Mouse (Mus musculus): ENCODE measurements at regions not wholly inside any gene's neighbourhood (a gene's known extent, or its start where the extent isn't known, plus 50 kb on each side); places are given as distances from the start of the nearest gene placed in this dataset.
"Not testable (repeated sequence)": the region's sequence is repeated elsewhere in the genome, so short reads cannot be mapped to it uniquely, and the experiment has no call there.

DNA sequence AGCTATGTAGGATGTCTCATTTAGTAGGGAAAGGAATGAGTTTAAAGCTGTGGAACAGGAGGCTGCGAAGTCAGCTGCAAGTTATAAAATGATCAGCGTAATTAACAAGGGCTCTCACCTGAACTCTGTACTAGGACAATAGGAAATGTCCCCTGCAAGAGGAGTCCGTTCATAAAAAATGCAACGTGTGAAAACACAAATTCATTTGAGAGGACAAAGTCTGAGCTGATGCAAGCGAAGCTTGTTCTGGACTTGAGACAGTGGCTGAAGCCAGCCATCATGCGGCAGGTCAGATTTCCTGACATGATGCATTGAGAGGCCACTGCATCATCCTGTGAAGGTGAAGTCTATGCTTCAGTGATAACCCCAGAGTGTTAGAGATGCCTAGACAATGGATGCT is 232.5 kb downstream of the Dad1 start:
- no peak for DNase-seq (ENCODE audit: low spot score)
- H3K4me1 ChIP-seq = no peaks in the 10 kb centered on the region
- H3K36me3 ChIP-seq = no peaks in the 10 kb centered on the region
- H3K27me3 ChIP-seq (ENCODE audit: low read depth, poor library complexity, severe bottlenecking) = no peaks in the 10 kb centered on the region
- no peaks in the 10 kb centered on the region for H3K9me3 ChIP-seq (replicated peaks)
- 89% methylated on average over 6 of the region's 6 CpGs for WGBS
- no peak overlapping the region for H3K27ac ChIP-seq (replicated peaks)
- no peak overlapping the region for H3K4me3 ChIP-seq

DNA sequence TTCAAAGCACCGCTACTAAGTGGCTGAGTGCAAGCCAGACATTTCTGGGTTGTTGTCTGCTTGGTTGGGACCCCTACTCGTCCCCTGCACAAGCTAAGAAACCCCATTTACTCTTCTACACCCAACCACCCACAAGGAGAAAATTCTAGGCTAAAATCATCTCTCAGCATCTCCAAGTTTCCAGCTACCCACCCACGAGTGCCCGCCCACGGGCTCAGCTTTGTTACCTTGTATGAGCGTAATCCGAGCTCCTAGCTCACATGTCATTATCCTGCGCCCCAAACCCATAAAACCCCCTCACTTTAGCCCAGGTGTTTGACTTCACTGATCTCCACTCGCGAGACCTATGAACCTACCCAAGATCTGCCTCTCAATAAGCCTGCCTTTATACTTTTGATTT is 239.3 kb downstream of the Dad1 start:
- Histone ChIP-seq H3K36me3 (no peaks in the 10 kb centered on the region), H3K4me1 (no peaks in the 10 kb centered on the region), H3K4me3 (no peak overlapping the region), H3K27me3 (ENCODE audit: low read depth, poor library complexity, severe bottlenecking) (no peaks in the 10 kb centered on the region), H3K27ac (replicated peaks) (no peak overlapping the region), H3K9me3 (replicated peaks) (no peaks in the 10 kb centered on the region)
- no peak for DNase-seq (ENCODE audit: low spot score)
- WGBS = 88% methylated on average over 10 of the region's 10 CpGs

DNA sequence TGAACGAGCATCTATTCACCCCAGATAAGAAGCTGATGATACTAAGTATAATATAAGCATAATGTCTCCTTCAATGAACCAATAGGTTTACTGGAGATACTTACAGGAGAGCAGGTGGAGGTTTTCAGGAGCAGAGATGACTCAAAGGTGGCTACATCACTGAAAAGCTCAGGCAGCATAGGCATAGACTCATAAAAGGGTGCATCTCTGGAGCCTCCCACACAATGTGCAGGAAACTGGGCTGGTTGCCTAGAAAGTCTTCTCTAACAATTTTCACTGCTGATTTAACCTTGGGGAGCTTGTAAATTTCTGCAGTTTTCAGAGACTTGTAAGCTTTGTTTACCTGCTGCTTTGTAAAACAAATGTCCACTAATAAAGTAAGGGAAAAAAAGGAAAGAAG is 251.8 kb downstream of the Dad1 start:
- no peak overlapping the region for H3K4me3 ChIP-seq
- 85% methylated on average over 1 of the region's 1 CpGs for WGBS
- H3K36me3 ChIP-seq = no peaks in the 10 kb centered on the region
- H3K27ac ChIP-seq (replicated peaks) = no peak overlapping the region
- no peaks in the 10 kb centered on the region for H3K9me3 ChIP-seq (replicated peaks)
- H3K4me1 ChIP-seq = no peaks in the 10 kb centered on the region
- H3K27me3 ChIP-seq (ENCODE audit: low read depth, poor library complexity, severe bottlenecking) = no peaks in the 10 kb centered on the region
- DNase-seq (ENCODE audit: low spot score) = no peak

DNA sequence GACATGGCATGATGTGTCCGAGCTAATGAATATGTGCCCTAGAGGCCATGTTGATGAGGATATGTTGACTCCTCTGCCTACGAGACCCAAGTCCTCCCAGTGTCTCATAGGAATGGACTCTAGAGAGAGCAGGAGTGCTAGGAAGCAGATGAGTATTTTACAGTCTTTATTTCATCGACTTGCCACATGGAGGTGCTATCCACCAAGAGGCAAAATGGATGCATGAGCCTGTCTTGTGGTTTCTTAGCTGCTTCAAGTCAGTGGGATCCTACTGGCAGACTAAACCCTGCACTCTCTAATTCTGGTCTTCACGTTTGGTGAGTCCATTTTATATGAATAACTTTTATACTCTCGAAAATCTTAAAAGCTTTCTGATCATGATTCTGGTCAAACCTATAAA is 253.4 kb downstream of the Dad1 start:
- no peak for DNase-seq (ENCODE audit: low spot score)
- H3K36me3 ChIP-seq = no peaks in the 10 kb centered on the region
- H3K27ac ChIP-seq (replicated peaks) = no peak overlapping the region
- H3K27me3 ChIP-seq (ENCODE audit: low read depth, poor library complexity, severe bottlenecking) = no peaks in the 10 kb centered on the region
- no peaks in the 10 kb centered on the region for H3K9me3 ChIP-seq (replicated peaks)
- no peak overlapping the region for H3K4me3 ChIP-seq
- WGBS = 73% methylated on average over 5 of the region's 5 CpGs
- no peaks in the 10 kb centered on the region for H3K4me1 ChIP-seq

DNA sequence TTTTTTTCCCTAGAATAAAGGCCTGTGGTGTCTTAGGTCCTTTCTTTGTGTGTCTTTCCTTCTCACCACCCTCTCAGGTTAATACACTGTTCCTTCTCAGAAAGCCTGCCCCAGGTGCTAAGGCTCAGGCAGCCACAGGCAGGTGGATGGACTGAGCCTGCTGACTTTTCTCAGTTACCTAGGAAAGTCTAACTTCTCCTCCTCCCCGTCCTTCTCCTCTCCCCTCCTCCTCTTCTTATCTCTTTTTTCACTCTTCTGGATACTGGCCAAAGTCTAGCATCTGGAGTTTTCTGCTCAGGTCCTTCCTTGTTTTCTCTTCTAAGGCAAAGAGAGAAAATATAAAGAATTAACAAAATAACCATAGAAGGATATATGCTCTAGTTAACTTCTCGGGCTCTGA is 260.5 kb downstream of the Dad1 start:
- no peaks in the 10 kb centered on the region for H3K27me3 ChIP-seq (ENCODE audit: low read depth, poor library complexity, severe bottlenecking)
- WGBS = 79% methylated on average over 2 of the region's 2 CpGs

DNA sequence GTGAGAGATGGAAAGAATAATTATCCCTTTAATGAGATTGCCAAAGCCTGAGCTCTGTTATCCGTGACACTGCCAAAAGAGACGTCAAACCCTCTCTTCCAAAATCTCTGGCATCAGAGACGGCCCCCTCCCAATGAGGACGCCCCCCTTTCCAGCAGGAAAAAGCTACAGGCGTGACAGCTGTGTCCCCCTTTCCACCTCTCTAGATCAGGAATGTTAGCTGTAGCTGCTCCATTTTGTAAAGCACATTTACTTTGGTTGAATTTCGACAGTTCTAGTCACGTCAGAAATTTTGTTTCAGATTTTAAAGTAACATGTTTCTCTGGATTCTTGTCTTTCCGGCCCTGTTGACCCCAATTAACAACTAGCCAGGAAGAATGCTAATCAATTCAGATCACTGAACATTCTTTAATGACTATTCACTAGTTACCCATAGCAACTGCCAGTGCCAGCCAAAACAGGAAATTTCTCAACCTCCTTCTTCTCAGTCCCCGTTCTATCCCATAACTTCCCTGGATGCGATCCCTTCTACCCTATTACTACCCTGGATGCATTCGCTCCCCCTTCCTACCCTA is 261.1 kb downstream of the Dad1 start:
- no peak for DNase-seq (ENCODE audit: low spot score)
- no peaks in the 10 kb centered on the region for H3K36me3 ChIP-seq
- H3K4me1 ChIP-seq = peaks cover 15% of the 10 kb centered on the region
- no peak overlapping the region for H3K4me3 ChIP-seq
- no peaks in the 10 kb centered on the region for H3K9me3 ChIP-seq (replicated peaks)
- WGBS = 42% methylated on average over 11 of the region's 11 CpGs
- H3K27ac ChIP-seq (replicated peaks) = no peak overlapping the region
- no peaks in the 10 kb centered on the region for H3K27me3 ChIP-seq (ENCODE audit: low read depth, poor library complexity, severe bottlenecking)

More for the DNA sequence above, 260.5 kb downstream of the Dad1 start:
- Histone ChIP-seq H3K36me3 (no peaks in the 10 kb centered on the region), H3K27ac (replicated peaks) (no peak overlapping the region), H3K4me1 (peaks cover 15% of the 10 kb centered on the region), H3K4me3 (no peak overlapping the region), H3K9me3 (replicated peaks) (no peaks in the 10 kb centered on the region)
- no peak for DNase-seq (ENCODE audit: low spot score)

DNA sequence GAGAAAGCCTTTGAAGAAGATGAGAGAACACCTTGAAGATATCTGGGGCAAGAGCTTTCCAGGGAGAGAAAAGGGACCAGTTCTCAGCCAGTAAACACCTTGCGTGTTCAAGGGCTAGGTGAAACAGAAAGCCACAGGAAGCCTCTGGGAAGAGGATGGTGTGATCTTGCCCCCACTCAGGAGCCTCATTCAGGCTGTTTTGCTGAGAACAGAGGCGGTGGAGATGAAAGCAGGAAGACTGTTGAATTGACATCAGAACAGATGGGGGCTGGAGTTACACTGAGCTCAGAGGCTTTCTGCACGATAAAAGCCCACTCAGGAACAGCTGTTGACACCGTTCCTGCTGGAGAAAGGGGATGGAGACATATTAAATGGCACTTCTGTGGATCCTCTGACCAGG is 262.5 kb downstream of the Dad1 start:
- DNase-seq (ENCODE audit: low spot score) = no peak
- WGBS = 52% methylated on average over 4 of the region's 4 CpGs
- H3K36me3 ChIP-seq = no peaks in the 10 kb centered on the region
- H3K4me1 ChIP-seq = peaks cover 15% of the 10 kb centered on the region
- no peak overlapping the region for H3K4me3 ChIP-seq
- H3K9me3 ChIP-seq (replicated peaks) = no peaks in the 10 kb centered on the region
- no peak overlapping the region for H3K27ac ChIP-seq (replicated peaks)
- H3K27me3 ChIP-seq (ENCODE audit: low read depth, poor library complexity, severe bottlenecking) = no peaks in the 10 kb centered on the region

DNA sequence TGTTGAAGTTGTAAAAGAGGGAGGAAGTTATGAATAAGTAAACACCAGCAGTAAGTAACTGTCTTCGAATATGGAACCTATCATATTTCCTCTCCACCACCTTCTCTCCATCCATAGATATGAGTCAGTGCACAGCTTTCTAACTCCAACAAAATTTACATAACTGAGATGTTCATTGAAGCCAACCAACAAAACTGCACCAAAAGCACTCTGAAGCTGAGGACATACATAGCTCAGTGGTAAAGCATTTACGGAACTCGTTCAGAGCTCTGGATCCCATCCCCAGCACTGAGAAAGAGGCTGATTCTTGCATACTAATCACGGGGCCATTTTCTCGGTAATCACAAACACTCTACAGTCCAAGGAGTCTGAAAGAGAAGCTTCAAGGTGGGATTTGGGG is 273.1 kb downstream of the Dad1 start:
- no peak overlapping the region for H3K27ac ChIP-seq (replicated peaks)
- no peak overlapping the region for H3K4me3 ChIP-seq
- no peaks in the 10 kb centered on the region for H3K27me3 ChIP-seq (ENCODE audit: low read depth, poor library complexity, severe bottlenecking)
- no peak for DNase-seq (ENCODE audit: low spot score)
- no peaks in the 10 kb centered on the region for H3K36me3 ChIP-seq
- no peaks in the 10 kb centered on the region for H3K9me3 ChIP-seq (replicated peaks)
- 82% methylated on average over 5 of the region's 5 CpGs for WGBS
- H3K4me1 ChIP-seq = no peaks in the 10 kb centered on the region

DNA sequence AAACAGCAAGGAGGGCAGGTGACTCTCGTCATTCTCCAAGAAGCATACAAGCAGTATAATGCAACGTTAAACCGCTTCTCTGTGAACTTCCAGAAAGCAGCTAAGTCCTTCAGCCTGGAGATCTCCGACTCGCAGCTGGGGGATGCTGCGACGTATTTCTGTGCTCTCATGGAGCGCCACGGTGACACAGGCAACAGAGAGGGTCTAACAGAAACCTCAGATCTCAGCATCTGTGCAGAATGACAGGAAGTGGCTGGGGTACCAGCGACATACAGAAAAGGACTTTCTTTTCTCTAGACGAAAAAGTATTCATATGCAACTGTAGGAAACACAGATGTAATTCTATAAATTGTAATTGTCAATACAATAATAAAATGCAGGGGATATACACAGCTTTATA is 292.5 kb downstream of the Dad1 start:
- H3K4me3 ChIP-seq; H3K27me3 ChIP-seq (ENCODE audit: low read depth, poor library complexity, severe bottlenecking); DNase-seq (ENCODE audit: low spot score); H3K9me3 ChIP-seq (replicated peaks); H3K27ac ChIP-seq (replicated peaks); H3K36me3 ChIP-seq; H3K4me1 ChIP-seq: not testable (repeated sequence)
- WGBS = 88% methylated on average over 10 of the region's 11 CpGs

DNA sequence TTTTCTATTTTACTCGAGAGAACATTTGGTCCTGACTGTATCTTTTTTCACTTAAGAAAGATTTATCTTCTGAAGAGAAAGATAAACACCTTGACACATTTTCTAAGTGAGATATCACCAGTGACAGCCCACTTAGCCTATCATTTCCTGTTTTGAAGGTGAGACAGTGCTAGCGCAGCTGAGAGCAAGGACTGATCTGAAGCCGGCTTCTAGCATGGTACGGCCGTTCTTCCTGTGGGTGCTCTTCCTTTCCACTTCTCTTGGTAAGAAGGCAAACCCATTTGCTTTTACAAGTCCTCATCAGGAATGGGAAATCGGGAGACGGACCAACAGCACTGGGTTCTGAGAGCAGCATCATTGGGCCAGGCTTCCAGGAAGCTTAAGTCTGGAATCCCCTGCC is 293.1 kb downstream of the Dad1 start:
- 88% methylated on average over 7 of the region's 7 CpGs for whole genome bisulfite sequencing
- Histone ChIP-seq H3K36me3 (no peaks in the 10 kb centered on the region), H3K4me3 (no peak overlapping the region), H3K9me3 (replicated peaks) (no peaks in the 10 kb centered on the region), H3K27me3 (ENCODE audit: low read depth, poor library complexity, severe bottlenecking) (no peaks in the 10 kb centered on the region), H3K27ac (replicated peaks) (no peak overlapping the region), H3K4me1 (no peaks in the 10 kb centered on the region)
- no peak for DNase-seq (ENCODE audit: low spot score)

DNA sequence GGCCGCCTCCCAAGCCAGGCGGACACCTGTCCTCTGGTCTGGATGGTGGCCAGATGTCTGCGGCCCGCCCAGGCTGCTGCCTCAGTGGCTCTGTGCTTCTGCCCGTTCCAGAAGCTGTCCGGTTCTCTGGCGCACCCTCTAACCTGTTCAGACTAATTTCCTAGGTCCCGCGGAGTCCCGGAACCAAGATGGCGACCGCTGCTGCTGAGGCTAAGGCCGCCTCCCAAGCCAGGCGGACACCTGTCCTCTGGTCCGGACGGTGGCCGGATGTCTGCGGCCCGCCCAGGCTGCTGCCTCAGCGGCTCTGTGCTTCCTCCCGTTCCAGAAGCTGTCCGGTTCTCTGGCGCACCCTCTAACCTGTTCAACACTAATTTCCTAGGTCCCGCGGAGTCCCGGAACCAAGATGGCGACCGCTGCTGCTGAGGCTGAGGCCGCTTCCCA is 318.1 kb downstream of the Dad1 start:
- H3K27me3 ChIP-seq (ENCODE audit: low read depth, poor library complexity, severe bottlenecking); H3K9me3 ChIP-seq (replicated peaks); DNase-seq (ENCODE audit: low spot score); H3K27ac ChIP-seq (replicated peaks); H3K4me3 ChIP-seq; H3K4me1 ChIP-seq; H3K36me3 ChIP-seq: not testable (repeated sequence)
- 96% methylated on average over 29 of the region's 29 CpGs for WGBS

DNA sequence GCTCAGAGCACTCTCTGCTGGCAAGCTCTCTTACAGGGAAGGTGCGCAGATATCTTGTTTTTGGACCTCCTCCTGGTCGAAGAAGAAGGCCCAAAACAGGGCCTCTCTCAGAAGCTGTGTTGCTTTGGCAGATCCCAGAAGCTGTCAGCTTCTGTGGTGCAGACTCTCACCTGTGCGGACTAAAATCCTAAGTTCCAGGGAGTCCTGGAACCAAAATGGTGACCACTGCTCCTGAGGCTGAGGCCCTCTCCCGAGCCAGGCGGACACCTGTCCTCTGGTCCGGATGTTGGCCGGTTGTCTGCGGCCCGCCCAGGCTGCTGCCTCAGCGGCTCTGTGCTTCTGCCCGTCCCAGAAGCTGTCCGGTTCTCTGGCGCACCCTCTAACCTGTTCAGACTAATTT is 318.6 kb downstream of the Dad1 start:
- not testable (repeated sequence) for H3K4me3 ChIP-seq; H3K4me1 ChIP-seq; H3K9me3 ChIP-seq (replicated peaks); H3K27me3 ChIP-seq (ENCODE audit: low read depth, poor library complexity, severe bottlenecking); DNase-seq (ENCODE audit: low spot score); H3K36me3 ChIP-seq; H3K27ac ChIP-seq (replicated peaks)
- WGBS = 93% methylated on average over 10 of the region's 13 CpGs

DNA sequence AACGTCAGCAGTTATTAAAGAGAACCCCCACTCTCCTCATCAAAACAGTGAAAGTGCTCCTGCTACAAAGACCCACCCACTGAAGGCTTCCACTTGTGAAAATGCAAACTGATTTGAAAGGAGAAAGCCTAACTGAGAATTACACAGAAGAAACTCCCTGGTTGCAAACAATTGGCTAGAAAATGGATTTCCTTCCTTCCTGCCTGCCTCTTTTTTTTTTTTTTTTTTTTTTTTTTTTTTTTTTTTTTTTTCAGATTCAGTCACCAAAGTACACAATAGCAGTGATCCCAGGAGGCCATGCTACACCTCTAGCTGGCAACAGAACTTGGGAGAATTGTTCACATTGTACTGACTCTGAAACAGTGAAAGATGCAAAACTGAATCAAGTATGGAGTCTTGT is 343.0 kb downstream of the Dad1 start:
- Histone ChIP-seq H3K27ac (replicated peaks) (no peak overlapping the region), H3K4me1 (no peaks in the 10 kb centered on the region), H3K9me3 (replicated peaks) (no peaks in the 10 kb centered on the region), H3K27me3 (ENCODE audit: low read depth, poor library complexity, severe bottlenecking) (no peaks in the 10 kb centered on the region), H3K4me3 (no peak overlapping the region), H3K36me3 (no peaks in the 10 kb centered on the region)
- DNase-seq (ENCODE audit: low spot score) = no peak
- WGBS = 70% methylated on average over 1 of the region's 1 CpGs

DNA sequence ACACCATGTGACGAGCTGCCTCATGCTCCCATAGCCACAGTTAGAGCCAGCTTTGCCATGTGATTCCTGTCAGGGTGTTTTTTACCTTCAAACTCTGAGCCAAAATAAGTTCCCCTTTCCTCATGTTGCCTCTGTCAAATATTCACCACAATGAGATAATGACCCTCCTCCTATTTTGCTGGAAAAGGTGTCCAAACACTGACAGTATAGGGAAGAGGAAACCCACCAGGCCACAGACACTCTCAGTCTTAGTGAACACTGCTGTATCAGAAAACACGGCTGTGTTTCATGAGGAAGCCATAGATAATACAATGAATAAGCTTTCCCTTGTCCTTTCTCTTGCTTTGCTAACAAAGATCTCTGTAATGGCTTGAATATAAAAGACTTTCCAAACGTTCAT is 349.3 kb downstream of the Dad1 start:
- H3K4me3 ChIP-seq = no peak overlapping the region
- no peaks in the 10 kb centered on the region for H3K27me3 ChIP-seq (ENCODE audit: low read depth, poor library complexity, severe bottlenecking)
- 63% methylated on average over 3 of the region's 3 CpGs for WGBS
- no peak for DNase-seq (ENCODE audit: low spot score)
- no peaks in the 10 kb centered on the region for H3K4me1 ChIP-seq
- no peak overlapping the region for H3K27ac ChIP-seq (replicated peaks)
- H3K9me3 ChIP-seq (replicated peaks) = no peaks in the 10 kb centered on the region
- no peaks in the 10 kb centered on the region for H3K36me3 ChIP-seq
